Mouse (Mus musculus): Measurements from ENCODE around the gene Parvb.

DNA sequence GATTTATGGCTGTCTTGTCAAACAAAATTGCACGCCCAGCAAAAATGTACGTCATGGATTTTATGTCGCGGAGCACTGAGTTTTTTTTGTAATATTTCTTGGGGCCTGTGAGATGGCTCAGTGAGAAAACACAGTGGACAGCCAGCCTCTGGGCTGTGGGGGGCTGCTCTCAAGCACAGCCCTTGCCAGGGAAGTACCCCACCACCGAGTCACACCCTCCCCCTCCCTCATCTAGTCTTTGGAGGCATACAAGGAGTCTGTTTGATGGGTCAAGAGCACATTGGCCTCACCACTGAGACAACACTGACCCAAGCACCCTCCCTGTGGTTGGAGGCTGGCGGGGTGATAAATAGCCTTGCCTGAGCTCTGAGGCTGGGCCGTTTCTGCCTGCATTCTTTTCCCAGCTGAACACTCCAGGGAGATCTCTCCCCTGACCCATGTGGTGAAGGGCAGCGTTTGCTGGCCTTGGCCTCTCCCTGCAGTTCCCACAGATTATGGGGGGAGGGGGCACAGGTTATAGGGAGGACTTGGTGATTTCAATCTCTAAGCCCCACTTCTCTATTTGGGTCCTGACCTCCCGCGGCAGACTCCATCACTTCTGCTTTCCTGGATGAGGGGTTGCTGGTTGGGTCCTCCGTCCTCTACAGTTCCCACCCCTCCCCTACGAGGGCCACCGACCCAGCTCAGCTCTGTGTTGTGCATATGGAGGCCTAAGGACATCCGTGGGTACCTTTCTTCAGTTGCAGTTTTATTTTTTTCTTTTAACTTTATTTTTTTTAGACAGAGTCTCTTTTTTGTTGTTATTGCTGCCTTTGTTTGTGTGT, 118.3 kb downstream of the Parvb start:
- TF ChIP-seq EP300 (IDR thresholded peaks at IDR 0.05; ENCODE audit: low read depth), result no peak
- TF ChIP-seq CTCF (IDR thresholded peaks at IDR 0.05; ENCODE audit: low read depth), result no peak

All from heart, postnatal 0 days (tissue).